Mouse (Mus musculus): ENCODE measurements around the gene Med20. TPM values are rescaled to one million over a fixed set of nuclear protein-coding genes. Genes with fewer than 3 reads are reported as not detected.

Gene Med20
- polyA plus RNA-seq, 1 experiment: 20.6 TPM

GRCm38 (mm10) chr17:47611661-47611982 is 240 bp downstream of the Med20 start:
- Histone ChIP-seq H3K4me1 (ENCODE audit: control insufficient read depth, insufficient read depth, insufficient read length) (peaks cover 6% of the 10 kb centered on the region; the same call in 1 of the 2 replicates), H3K27ac (ENCODE audit: insufficient read depth, low read length) (peak overlapping the region; percentile 48; the same call in 1 of the 2 replicates), H3K27me3 (ENCODE audit: control insufficient read depth, insufficient read depth, low read length) (no peaks in the 10 kb centered on the region), H3K4me3 (ENCODE audit: extremely low read depth, insufficient read depth, insufficient read length) (peak overlapping the region; percentile 79), H3K36me3 (ENCODE audit: control insufficient read depth, insufficient read depth, low read length) (no peaks in the 10 kb centered on the region; the same call in 1 of the 2 replicates)
- TF ChIP-seq CTCF (IDR thresholded peaks at IDR 0.05; ENCODE audit: extremely low read depth, insufficient read depth, insufficient read length, insufficient replicate concordance) (no peak), POLR2A (IDR thresholded peaks at IDR 0.05; ENCODE audit: low read depth, low read length) (no peak)
- DNase-seq (ENCODE audit: low read depth in 1 of 2, low spot score in 2 of 2): no peak
- WGBS: 0% methylated on average over 13 of the region's 13 CpGs

GRCm38 (mm10) chr17:47614018-47614417 is 2.6 kb downstream of the Med20 start:
- Histone ChIP-seq H3K27me3 (ENCODE audit: control insufficient read depth, insufficient read depth, low read length) (no peaks in the 10 kb centered on the region), H3K4me1 (ENCODE audit: control insufficient read depth, insufficient read depth, insufficient read length) (peaks cover 6% of the 10 kb centered on the region; the same call in 1 of the 2 replicates), H3K27ac (ENCODE audit: insufficient read depth, low read length) (no peak overlapping the region), H3K36me3 (ENCODE audit: control insufficient read depth, insufficient read depth, low read length) (peaks cover 2% of the 10 kb centered on the region), H3K4me3 (ENCODE audit: extremely low read depth, insufficient read depth, insufficient read length) (no peak overlapping the region)
- TF ChIP-seq CTCF (IDR thresholded peaks at IDR 0.05; ENCODE audit: extremely low read depth, insufficient read depth, insufficient read length, insufficient replicate concordance) (peak; percentile 66; the same call in 1 of the 2 replicates), POLR2A (IDR thresholded peaks at IDR 0.05; ENCODE audit: low read depth, low read length) (no peak)
- DNase-seq (ENCODE audit: low read depth in 1 of 2, low spot score in 2 of 2): peak in 1 of 2 experiments; percentile 55
- WGBS: 89% methylated on average over 1 of the region's 1 CpGs

- Histone ChIP-seq H3K4me3 (ENCODE audit: extremely low read depth, insufficient read depth, insufficient read length) (no peak overlapping the region), H3K27ac (ENCODE audit: insufficient read depth, low read length) (no peak overlapping the region), H3K36me3 (ENCODE audit: control insufficient read depth, insufficient read depth, low read length) (peaks cover 4% of the 10 kb centered on the region), H3K4me1 (ENCODE audit: control insufficient read depth, insufficient read depth, insufficient read length) (peaks cover 4% of the 10 kb centered on the region; the same call in 1 of the 2 replicates), H3K27me3 (ENCODE audit: control insufficient read depth, insufficient read depth, low read length) (no peaks in the 10 kb centered on the region)
- WGBS: 94% methylated on average over 8 of the region's 8 CpGs
- no peak for DNase-seq (ENCODE audit: low read depth in 1 of 2, low spot score in 2 of 2)
- TF ChIP-seq POLR2A (IDR thresholded peaks at IDR 0.05; ENCODE audit: low read depth, low read length) (no peak), CTCF (IDR thresholded peaks at IDR 0.05; ENCODE audit: extremely low read depth, insufficient read depth, insufficient read length, insufficient replicate concordance) (no peak)
Observed at GRCm38 (mm10) chr17:47616119-47616518, 4.7 kb downstream of the Med20 start.

- peaks cover 4% of the 10 kb centered on the region; the same call in 1 of the 2 replicates for H3K4me1 ChIP-seq (ENCODE audit: control insufficient read depth, insufficient read depth, insufficient read length)
- H3K27ac ChIP-seq (ENCODE audit: insufficient read depth, low read length): no peak overlapping the region
- no peak overlapping the region for H3K4me3 ChIP-seq (ENCODE audit: extremely low read depth, insufficient read depth, insufficient read length)
- WGBS: 84% methylated on average over 4 of the region's 4 CpGs
- no peaks in the 10 kb centered on the region for H3K27me3 ChIP-seq (ENCODE audit: control insufficient read depth, insufficient read depth, low read length)
- H3K36me3 ChIP-seq (ENCODE audit: control insufficient read depth, insufficient read depth, low read length): peaks cover 4% of the 10 kb centered on the region
- DNase-seq (ENCODE audit: low read depth in 1 of 2, low spot score in 2 of 2): no peak
- no peak for TF ChIP-seq CTCF (IDR thresholded peaks at IDR 0.05; ENCODE audit: extremely low read depth, insufficient read depth, insufficient read length, insufficient replicate concordance)
- TF ChIP-seq POLR2A (IDR thresholded peaks at IDR 0.05; ENCODE audit: low read depth, low read length): no peak
Observed at GRCm38 (mm10) chr17:47616652-47617051, 5.3 kb downstream of the Med20 start.

- Histone ChIP-seq H3K27ac (ENCODE audit: insufficient read depth, low read length) (0 out of 2 replicates have a peak overlapping the region, but pooled peaks have one; percentile 7), H3K36me3 (ENCODE audit: control insufficient read depth, insufficient read depth, low read length) (peaks cover 4% of the 10 kb centered on the region), H3K4me3 (ENCODE audit: extremely low read depth, insufficient read depth, insufficient read length) (no peak overlapping the region), H3K4me1 (ENCODE audit: control insufficient read depth, insufficient read depth, insufficient read length) (no peaks in the 10 kb centered on the region), H3K27me3 (ENCODE audit: control insufficient read depth, insufficient read depth, low read length) (no peaks in the 10 kb centered on the region)
- DNase-seq (ENCODE audit: low read depth in 1 of 2, low spot score in 2 of 2): no peak
- TF ChIP-seq CTCF (IDR thresholded peaks at IDR 0.05; ENCODE audit: extremely low read depth, insufficient read depth, insufficient read length, insufficient replicate concordance) (no peak), POLR2A (IDR thresholded peaks at IDR 0.05; ENCODE audit: low read depth, low read length) (no peak)
- WGBS: 87% methylated on average over 9 of the region's 9 CpGs
Observed at GRCm38 (mm10) chr17:47617605-47618307, 6.4 kb downstream of the Med20 start.

- no peak overlapping the region for H3K27ac ChIP-seq (ENCODE audit: insufficient read depth, low read length)
- H3K27me3 ChIP-seq (ENCODE audit: control insufficient read depth, insufficient read depth, low read length): no peaks in the 10 kb centered on the region
- no peak for DNase-seq (ENCODE audit: low read depth in 1 of 2, low spot score in 2 of 2)
- H3K36me3 ChIP-seq (ENCODE audit: control insufficient read depth, insufficient read depth, low read length): peaks cover 10% of the 10 kb centered on the region
- TF ChIP-seq CTCF (IDR thresholded peaks at IDR 0.05; ENCODE audit: extremely low read depth, insufficient read depth, insufficient read length, insufficient replicate concordance) (no peak), POLR2A (IDR thresholded peaks at IDR 0.05; ENCODE audit: low read depth, low read length) (no peak)
- 94% methylated on average over 13 of the region's 13 CpGs for WGBS
- no peaks in the 10 kb centered on the region for H3K4me1 ChIP-seq (ENCODE audit: control insufficient read depth, insufficient read depth, insufficient read length)
- no peak overlapping the region for H3K4me3 ChIP-seq (ENCODE audit: extremely low read depth, insufficient read depth, insufficient read length)
Observed at GRCm38 (mm10) chr17:47618556-47619311, 7.4 kb downstream of the Med20 start.

Data from spleen, adult 2 months (tissue).